Comparison of ENCODE assay signal across 8 mouse cellular contexts in the genomic region with DNA sequence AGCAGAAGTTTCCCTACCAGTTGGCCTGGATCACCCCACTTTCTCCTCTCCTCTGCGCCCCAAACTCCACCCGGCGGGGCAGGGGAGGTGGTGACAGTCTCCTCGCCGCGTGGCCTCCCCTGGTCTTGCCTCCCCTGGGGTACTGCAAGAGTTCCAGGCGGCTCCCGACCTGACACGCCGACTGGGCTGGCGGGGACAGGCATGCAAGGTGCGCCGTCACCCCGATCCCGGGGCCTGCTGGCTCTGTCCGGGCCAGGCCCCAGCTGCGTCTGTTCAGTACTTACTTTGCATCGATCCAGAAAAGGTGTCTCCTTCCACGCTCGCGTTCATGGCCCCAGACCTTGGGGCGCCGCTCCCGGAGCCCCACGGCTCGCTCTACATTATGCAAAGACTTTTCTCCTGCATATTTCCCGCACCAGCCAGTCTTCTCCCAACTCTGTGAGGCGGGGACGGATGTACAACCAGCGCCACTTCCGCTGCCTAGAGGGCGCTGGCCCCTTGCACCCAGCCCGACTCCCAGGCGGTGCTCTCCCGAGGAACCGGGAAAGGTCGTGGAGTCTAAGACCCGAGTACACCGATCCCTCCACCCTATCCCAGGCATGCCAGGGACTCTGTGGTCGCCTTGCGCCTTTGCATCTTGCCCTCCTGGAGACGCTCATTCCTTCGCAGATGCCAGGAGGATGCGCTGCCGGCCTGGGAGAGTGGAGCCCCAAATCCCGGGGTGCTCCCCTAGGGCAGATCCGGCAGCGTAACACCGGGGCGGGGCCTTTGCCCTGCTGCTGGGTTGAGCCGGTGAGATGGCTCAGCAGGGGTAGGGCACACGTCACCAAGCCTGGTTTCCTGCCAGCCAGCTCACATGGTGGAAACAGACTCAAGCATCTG. TPM values are rescaled to one million over a fixed set of nuclear protein-coding genes. Genes with fewer than 3 reads are reported as not detected.
DNase-seq lines count a peak whose midpoint lies in the region; ATAC-seq and TF ChIP-seq lines count a peak whose summit lies in the region.

Gene Zfp64 (minus strand): TSS at position 753 of the 882 bp plus-strand sequence.

- peak; percentile 92 for ATAC-seq in hindbrain, postnatal 0 days
- peak; percentile 87 for ATAC-seq in megakaryocyte, adult 5-6 weeks (ENCODE audit: poor library complexity, severe bottlenecking)

- H3K4me2 ChIP-seq in hindbrain, postnatal 0 days (ENCODE audit: low read depth, low read length), result peak within 1 kb of the TSS; percentile 96

- peak within 1 kb of the TSS; percentile 93 for H3K4me3 ChIP-seq in gastrocnemius, adult 2 months
- H3K4me3 ChIP-seq in hindbrain, postnatal 0 days (ENCODE audit: low read length), result peak within 1 kb of the TSS; percentile 87
- H3K4me3 ChIP-seq in left cerebral cortex, adult 2 months, result peak within 1 kb of the TSS; percentile 63

- H3K4me1 ChIP-seq in hindbrain, postnatal 0 days (ENCODE audit: insufficient read depth, low read length), result peaks cover 14% of the 10 kb centered on the region; the same call in 1 of the 2 replicates

- H3K27ac ChIP-seq in gastrocnemius, adult 2 months, result peak within 1 kb of the TSS; percentile 89
- H3K27ac ChIP-seq in hindbrain, postnatal 0 days, result peak within 1 kb of the TSS; percentile 80
- peak within 1 kb of the TSS; percentile 98 for H3K27ac ChIP-seq in left cerebral cortex, adult 2 months

- H3K36me3 ChIP-seq in hindbrain, postnatal 0 days (ENCODE audit: insufficient read depth, low read length), result peaks cover 7% of the 10 kb centered on the region; the same call in 1 of the 2 replicates

- H3K9ac ChIP-seq in hindbrain, postnatal 0 days (replicated peaks; ENCODE audit: low read length), result peak within 1 kb of the TSS; percentile 93

- H3K27me3 ChIP-seq in hindbrain, postnatal 0 days (ENCODE audit: insufficient read depth, low read length), result no peaks in the 10 kb centered on the region

- TF ChIP-seq CTCF in gastrocnemius, adult 2 months (IDR thresholded peaks at IDR 0.05), result peak; percentile 74
- TF ChIP-seq CTCF in hindbrain, postnatal 0 days (IDR thresholded peaks at IDR 0.05; ENCODE audit: low read depth), result peak; percentile 81
- peak; percentile 68 for TF ChIP-seq CTCF in left cerebral cortex, adult 2 months (IDR thresholded peaks at IDR 0.05)

- no peaks in the 10 kb centered on the region for H3K9me3 ChIP-seq in hindbrain, postnatal 0 days (ENCODE audit: low read length)

- intact Hi-C loops in gastrocnemius, adult 2 months (cut with DNase I), result no loop called here
- intact Hi-C loops in left cerebral cortex, adult 2 months (cut with DNase I), result no loop called here

- under 1% methylated on average over 52 of the region's 52 CpGs for WGBS in hindbrain, postnatal 0 days

- peak; percentile 92 for DNase-seq in T-cell, adult 2 months (ENCODE audit: low spot score)
- peak; percentile 45 to 72 for DNase-seq in cerebellum, postnatal 4 days (ENCODE audit: low spot score in 2 of 2)
- peak; percentile 90 for DNase-seq in gastrocnemius, adult 2 months
- DNase-seq in hindbrain, postnatal 0 days (ENCODE audit: low spot score), result peak; percentile 84
- DNase-seq in left cerebral cortex, adult 2 months (ENCODE audit: extremely low spot score in 1 of 2, low spot score in 2 of 2), result peak; percentile 78 to 81
- DNase-seq in right cerebral cortex, adult 2 months (ENCODE audit: low spot score in 2 of 2), result peak; percentile 80 to 87
- DNase-seq in urinary bladder, postnatal 14 days (ENCODE audit: low spot score), result peak; percentile 86

RNA-seq across cellular contexts. Expression of gene Zfp64, which starts in this region (rescaled TPM):
- total RNA-seq in gastrocnemius, adult 2 months (2021), result 1 to 10 TPM; 7.6 to 8.4 TPM
- 32.1 and 44.3 TPM in 2 replicates for total RNA-seq in hindbrain, postnatal 0 days (2014; rRNA removed)
- polyA plus RNA-seq in hindbrain, postnatal 0 days (2015; fragmentation: Nextera tagmentation; extraction: Ambion mirVana), result 24.9 and 27.5 TPM in 2 replicates
- 10 to 100 TPM; 15.9 to 17.2 TPM for total RNA-seq in left cerebral cortex, adult 2 months (2021)
- total RNA-seq in megakaryocyte, adult 5-6 weeks (2015), result 6.7 and 8.8 TPM in 2 replicates
- total RNA-seq in megakaryocyte, adult 5-6 weeks (2017), result 13.8 and 17.2 TPM in 2 replicates

Comparison
In these comparisons a context has a peak if more than half of its experiments do, and no peak if none do; other contexts are left out.
1. Peak in every context shown above with its lines: DNase-seq, ATAC-seq, H3K4me3 ChIP-seq and H3K27ac ChIP-seq.